Mouse (Mus musculus): Measurements from ENCODE around the gene Pcnx.

GRCm38 (mm10) chr12:81895986-81896385 is 36.2 kb downstream of the Pcnx start:
- TF ChIP-seq GATA1 (IDR thresholded peaks at IDR 0.05; ENCODE audit: borderline replicate concordance, low read length) (no peak), FLI1 (IDR thresholded peaks at IDR 0.05; ENCODE audit: low read length) (no peak)

Data from megakaryocyte, embryonic 14.5 days (primary cell).